Mouse (Mus musculus): Measurements from ENCODE around the gene Rtp2.

DNA sequence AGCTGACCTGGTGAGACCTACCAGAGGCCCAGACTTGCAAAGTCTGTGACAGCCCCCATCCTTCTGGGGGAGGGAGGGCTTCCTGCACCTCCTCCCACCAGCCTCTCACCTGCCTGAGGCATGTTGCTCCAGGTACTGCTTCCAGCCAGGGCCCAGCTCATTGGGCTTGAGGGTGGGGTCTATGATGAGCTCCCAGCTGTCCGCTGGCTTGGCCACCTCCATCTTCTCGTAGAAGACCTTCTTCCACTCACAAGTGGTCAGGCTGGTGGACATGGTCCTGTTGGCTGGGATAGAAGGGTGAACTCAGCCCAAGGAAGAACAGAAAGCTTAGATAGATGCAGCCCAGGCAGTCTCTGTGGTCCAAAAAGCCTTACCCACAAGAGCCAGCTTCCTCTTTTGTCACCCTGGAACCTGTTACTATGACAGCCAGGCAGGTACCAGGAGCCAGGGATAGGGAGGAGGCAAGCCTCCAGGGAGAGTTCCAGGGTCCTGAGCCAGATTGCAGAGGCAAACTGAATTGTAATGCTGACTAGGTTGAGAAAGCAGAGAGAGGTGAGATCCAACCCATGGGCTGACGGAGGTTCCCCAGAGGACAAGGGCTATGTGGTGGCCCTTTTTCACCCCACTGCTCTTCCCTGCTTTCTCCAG lies 1.6 kb downstream of the Rtp2 start:
- TF ChIP-seq CTCF (IDR thresholded peaks at IDR 0.05; ENCODE audit: extremely low read depth, insufficient read depth, insufficient read length, insufficient replicate concordance): no peak
- TF ChIP-seq POLR2A (IDR thresholded peaks at IDR 0.05; ENCODE audit: low read depth, low read length): no peak

All from spleen, adult 2 months (tissue).